In the genomic region with DNA sequence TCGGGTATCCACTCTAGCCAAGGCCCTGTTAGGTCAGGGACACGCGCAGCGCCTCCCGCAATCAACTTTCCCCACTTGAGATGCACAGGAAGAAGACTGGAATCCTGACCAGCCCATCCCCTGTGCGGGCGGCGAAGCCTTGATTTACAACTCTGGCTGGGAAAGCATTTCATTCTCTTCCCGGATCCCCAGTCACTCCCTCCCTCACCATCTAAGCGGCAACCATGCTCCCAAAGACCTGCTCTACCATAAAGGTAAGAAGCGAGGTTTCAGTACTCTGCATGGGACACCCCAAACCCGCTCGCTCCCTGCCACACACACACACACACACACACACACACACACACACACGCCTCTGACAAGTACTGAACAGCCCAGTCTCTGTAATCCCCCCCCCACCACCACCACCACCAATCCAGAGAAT, we compare ENCODE assay signal across 8 mouse cellular contexts.
DNase-seq lines count a peak whose midpoint lies in the region; ATAC-seq lines count a peak whose summit lies in the region.

No protein-coding gene starts in this region.

- H3K27me3 ChIP-seq in liver, embryonic 11.5 days (replicated peaks; ENCODE audit: control insufficient read depth, insufficient read depth, low read length): peaks cover 17% of the 10 kb centered on the region

- H3K4me1 ChIP-seq in liver, embryonic 11.5 days (replicated peaks; ENCODE audit: control insufficient read depth, insufficient read depth, low read length): peaks cover 5% of the 10 kb centered on the region

- H3K4me2 ChIP-seq in liver, embryonic 11.5 days: peak overlapping the region; percentile 73

- DNase-seq in adrenal gland, adult (ENCODE audit: inconsistent age in 2 of 2, low spot score in 1 of 2): peak; percentile 55 to 85
- DNase-seq in adrenal gland, postnatal 4 days (ENCODE audit: low spot score in 2 of 2): no peak
- peak; percentile 37 to 39 for DNase-seq in left cerebral cortex, postnatal 36 days (ENCODE audit: low spot score in 2 of 2)
- DNase-seq in left cerebral cortex, adult 8-10 months (ENCODE audit: low spot score in 2 of 2): no peak
- DNase-seq in frontal cortex, postnatal 36 days (ENCODE audit: low spot score in 2 of 2): peak; percentile 42 to 47
- no peak for DNase-seq in liver, embryonic 11.5 days (ENCODE audit: low spot score)
- peak; percentile 42 for DNase-seq in right cerebral cortex, postnatal 25 days

- intact Hi-C loops in left cerebral cortex, postnatal 36 days (cut with DNase I): loop anchor here (2.0 kb wide), 1 partner anchor 53 kb away; no protein-coding TSS in a partner anchor

- no peaks in the 10 kb centered on the region for H3K9me3 ChIP-seq in liver, embryonic 11.5 days (ENCODE audit: control insufficient read depth, low read length)

- ATAC-seq in liver, embryonic 11.5 days (replicated peaks; ENCODE audit: low FRiP score): no peak
- no peak for ATAC-seq in granulocyte monocyte progenitor cell, adult 5-6 weeks (replicated peaks; ENCODE audit: poor library complexity, severe bottlenecking)

- no peaks in the 10 kb centered on the region for H3K36me3 ChIP-seq in liver, embryonic 11.5 days (ENCODE audit: control insufficient read depth, insufficient read depth, low read length)

- H3K4me3 ChIP-seq in liver, embryonic 11.5 days (ENCODE audit: low read depth, low read length): peak overlapping the region; percentile 57

- 10% methylated on average over 14 of the region's 14 CpGs for WGBS in liver, embryonic 11.5 days

- H3K27ac ChIP-seq in liver, embryonic 11.5 days (ENCODE audit: low read depth, low read length): no peak overlapping the region

- no peak overlapping the region for H3K9ac ChIP-seq in liver, embryonic 11.5 days (ENCODE audit: low read depth, low read length)

Comparison
In these comparisons a context has a peak if more than half of its experiments do, and no peak if none do; other contexts are left out.
1. DNase-seq: peak in adrenal gland, adult (2 of 2), left cerebral cortex, postnatal 36 days (2 of 2), frontal cortex, postnatal 36 days (2 of 2) and right cerebral cortex, postnatal 25 days (single experiment); none in adrenal gland, postnatal 4 days (0 of 2), left cerebral cortex, adult 8-10 months (0 of 2) and liver, embryonic 11.5 days (single experiment).